Comparison of ENCODE assay signal across 8 mouse cellular contexts in the genomic region with DNA sequence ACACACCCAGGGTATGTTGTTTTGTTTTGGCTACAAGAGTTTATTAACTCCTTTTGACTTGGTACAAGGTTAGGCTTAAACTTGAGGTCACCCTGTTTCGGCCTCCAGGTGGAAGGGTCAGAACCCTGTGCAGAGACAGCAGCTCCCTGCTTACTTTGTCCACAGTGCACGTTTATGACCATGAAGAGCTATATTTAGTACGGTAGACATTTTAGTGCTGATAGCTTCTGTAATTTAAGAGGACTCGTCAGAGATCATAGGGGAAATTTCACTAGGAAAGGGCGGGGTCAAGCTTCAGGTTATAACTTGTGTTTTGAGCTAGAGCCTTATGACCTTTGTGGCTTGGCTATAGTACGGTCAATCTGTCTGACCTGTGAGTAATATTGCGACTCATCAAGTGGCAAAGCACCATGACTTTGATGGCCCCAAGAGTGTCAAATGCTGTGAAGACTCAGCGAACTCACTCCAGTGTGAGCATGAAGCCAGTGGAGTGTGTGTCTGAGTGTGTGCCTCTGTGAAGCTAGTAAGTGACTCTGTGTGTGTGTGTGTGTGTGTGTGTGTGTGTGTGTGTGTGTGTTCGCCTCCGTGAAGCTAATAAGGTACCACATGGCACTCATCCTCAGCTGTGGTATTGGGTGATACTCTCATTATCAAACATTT. TPM values are rescaled to one million over a fixed set of nuclear protein-coding genes. Genes with fewer than 3 reads are reported as not detected.
DNase-seq lines count a peak whose midpoint lies in the region; ATAC-seq and TF ChIP-seq lines count a peak whose summit lies in the region.
"Had no signal": no experiment of that assay in that cellular context is flagged by ENCODE, and none has a peak within 500 bp of the region (broad histone marks: within the 10 kb centered on the region; RNA-seq: fewer than 3 reads in every experiment).

No protein-coding gene starts in this region.

- H3K27me3 ChIP-seq in lung, embryonic 16.5 days (ENCODE audit: control insufficient read depth, insufficient read depth, low read depth, low read length): no peaks in the 10 kb centered on the region
- H3K27me3 ChIP-seq in intestine, postnatal 0 days (replicated peaks; ENCODE audit: control insufficient read depth, insufficient read depth, low read length): no peaks in the 10 kb centered on the region
- no peaks in the 10 kb centered on the region for H3K27me3 ChIP-seq in stomach, embryonic 15.5 days (replicated peaks)

- no peak overlapping the region for H3K9ac ChIP-seq in lung, embryonic 16.5 days (ENCODE audit: low read length)
- no peak overlapping the region for H3K9ac ChIP-seq in intestine, postnatal 0 days (ENCODE audit: low read depth, low read length)
- no peak overlapping the region for H3K9ac ChIP-seq in stomach, embryonic 15.5 days

- H3K4me3 ChIP-seq in lung, embryonic 16.5 days (ENCODE audit: low read length): no peak overlapping the region
- no peak overlapping the region for H3K4me3 ChIP-seq in intestine, postnatal 0 days (ENCODE audit: low read depth, low read length)
- H3K4me3 ChIP-seq in stomach, embryonic 15.5 days (replicated peaks): no peak overlapping the region

- DNase-seq in lung, postnatal 10 days: no peak
- peak; percentile 20 for DNase-seq in adrenal gland, postnatal 14 days
- DNase-seq in cerebellum, postnatal 25 days: no peak
- DNase-seq in spleen, postnatal 4 days (ENCODE audit: low spot score in 2 of 2): no peak

- no peaks in the 10 kb centered on the region for H3K36me3 ChIP-seq in lung, embryonic 16.5 days (ENCODE audit: control insufficient read depth, insufficient read depth, low read length)
- H3K36me3 ChIP-seq in intestine, postnatal 0 days (ENCODE audit: control insufficient read depth, insufficient read depth): no peaks in the 10 kb centered on the region
- no peaks in the 10 kb centered on the region for H3K36me3 ChIP-seq in stomach, embryonic 15.5 days

- TF ChIP-seq CTCF in intestine, postnatal 0 days (IDR thresholded peaks at IDR 0.05; ENCODE audit: low read depth): no peak

- no peak for ATAC-seq in lung, embryonic 16.5 days (ENCODE audit: low read depth)
- peak; percentile 81 for ATAC-seq in intestine, postnatal 0 days
- 0 out of 2 replicates have a peak, but pooled peaks have one; percentile 19 for ATAC-seq in stomach, embryonic 15.5 days (ENCODE audit: insufficient read depth, low FRiP score, low read depth)
- ATAC-seq: hindbrain, embryonic 16.5 days had no signal

- H3K27ac ChIP-seq in lung, embryonic 16.5 days (ENCODE audit: low read length): peak overlapping the region; percentile 63
- peak overlapping the region; percentile 81 for H3K27ac ChIP-seq in intestine, postnatal 0 days (ENCODE audit: low read depth, low read length)
- H3K27ac ChIP-seq in stomach, embryonic 15.5 days: peak overlapping the region; percentile 60

- no peaks in the 10 kb centered on the region for H3K9me3 ChIP-seq in lung, embryonic 16.5 days (ENCODE audit: control insufficient read depth, low read length)
- H3K9me3 ChIP-seq in intestine, postnatal 0 days (ENCODE audit: control insufficient read depth): no peaks in the 10 kb centered on the region
- no peaks in the 10 kb centered on the region for H3K9me3 ChIP-seq in stomach, embryonic 15.5 days

- H3K4me2 ChIP-seq in lung, embryonic 16.5 days (ENCODE audit: low read depth, low read length): no peak overlapping the region
- peak overlapping the region; percentile 42 for H3K4me2 ChIP-seq in intestine, postnatal 0 days (replicated peaks; ENCODE audit: low read depth)
- peak overlapping the region; percentile 25; the same call in 1 of the 2 replicates for H3K4me2 ChIP-seq in stomach, embryonic 15.5 days

- 61% methylated on average over 10 of the region's 10 CpGs for WGBS in lung, embryonic 16.5 days
- 37% methylated on average over 10 of the region's 10 CpGs for WGBS in intestine, postnatal 0 days
- WGBS in stomach, embryonic 15.5 days: 61% methylated on average over 10 of the region's 10 CpGs

- H3K4me1 ChIP-seq in lung, embryonic 16.5 days (replicated peaks; ENCODE audit: control insufficient read depth, insufficient read depth, low read length): peaks cover 15% of the 10 kb centered on the region; the same call in 1 of the 2 replicates
- peaks cover 11% of the 10 kb centered on the region for H3K4me1 ChIP-seq in intestine, postnatal 0 days (replicated peaks; ENCODE audit: control insufficient read depth, insufficient read depth, low read length)
- 0 out of 2 replicates have a peak, but pooled peaks cover 3% of the 10 kb centered on the region for H3K4me1 ChIP-seq in stomach, embryonic 15.5 days

RNA-seq across cellular contexts. Expression of a gene that starts 45.7 kb away (rescaled TPM):
- 55.1 and 58.7 TPM in 2 replicates for polyA plus RNA-seq in lung, embryonic 16.5 days (2015; fragmentation: Nextera tagmentation; extraction: Ambion mirVana)
- total RNA-seq in adrenal gland, postnatal 14 days (2021): 35.8 and 39.7 TPM in 2 replicates
- 30.5 TPM in 2 replicates for polyA plus RNA-seq in intestine, postnatal 0 days (2015; fragmentation: Nextera tagmentation; extraction: Ambion mirVana)
- 35.6 and 42.8 TPM in 2 replicates for polyA plus RNA-seq in stomach, embryonic 15.5 days (2015; fragmentation: Nextera tagmentation; extraction: Ambion mirVana)
